Mouse (Mus musculus): ENCODE data around the gene Gpr18.

DNA sequence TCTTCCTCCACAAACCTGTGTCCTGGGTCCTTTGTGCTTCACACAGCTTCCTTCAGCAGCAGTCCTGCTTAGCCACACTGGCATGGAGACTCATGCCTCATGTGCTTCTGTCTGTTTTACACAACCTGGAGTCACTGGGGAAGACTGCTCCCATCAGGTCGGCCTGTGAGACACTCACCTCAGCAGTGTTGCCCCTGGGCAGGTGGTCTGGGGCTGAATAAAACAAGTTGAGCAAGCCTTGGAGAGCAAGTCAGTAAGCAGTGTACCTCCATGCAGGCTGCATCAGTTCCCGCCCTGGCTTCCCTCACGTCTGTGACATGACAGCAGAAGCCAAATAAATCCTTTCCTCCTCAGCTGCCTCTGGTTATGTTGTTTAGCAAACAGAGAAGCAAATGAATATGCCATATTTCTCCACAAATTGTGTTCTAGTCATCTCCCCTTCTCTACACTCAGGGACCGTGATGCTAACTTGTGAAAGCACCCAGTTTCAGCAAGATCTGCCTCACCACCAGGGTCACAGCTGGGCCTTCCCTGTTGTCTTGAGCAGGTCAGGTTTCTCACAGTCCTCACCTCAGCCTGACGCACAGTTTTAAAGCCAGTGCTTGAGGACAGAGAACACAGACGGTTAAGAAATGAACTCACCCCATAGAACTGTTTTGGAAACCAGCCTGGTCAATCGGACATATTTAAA, 18.5 kb upstream of the Gpr18 start:
- TF ChIP-seq POLR2A (IDR thresholded peaks at IDR 0.05; ENCODE audit: borderline replicate concordance, insufficient read depth, low read length) (no peak), CTCF (IDR thresholded peaks at IDR 0.05; ENCODE audit: borderline replicate concordance, insufficient read depth, low read depth, low read length) (no peak)

All from cerebellum, adult 2 months (tissue).